Mouse (Mus musculus) fat pad, adult 2 months (tissue): Measurements from ENCODE around the gene En2.

Experiments
- DNase-seq: peaks from one replicate; pipeline ENCODE4 v3.0.0-alpha.2; 2011; ENCODE audit warnings: low read depth, low spot score; ENCODE audit errors: extremely low read depth

Gene En2

GRCm38 (mm10) chr5:28159072-28159458 is 6.4 kb upstream of the En2 start:
- no peak for DNase-seq

- no peak for DNase-seq
Observed at GRCm38 (mm10) chr5:28159891-28160470, 5.5 kb upstream of the En2 start.

- DNase-seq = no peak
Observed at GRCm38 (mm10) chr5:28161383-28161937, 4.0 kb upstream of the En2 start.

- no peak for DNase-seq
Observed at GRCm38 (mm10) chr5:28161938-28162402, 3.5 kb upstream of the En2 start.

GRCm38 (mm10) chr5:28163926-28164325 is 1.6 kb upstream of the En2 start:
- DNase-seq = no peak

GRCm38 (mm10) chr5:28166256-28167231 is 1.1 kb downstream of the En2 start:
- DNase-seq = no peak

GRCm38 (mm10) chr5:28167611-28168252 is 2.2 kb downstream of the En2 start:
- DNase-seq = no peak

- no peak for DNase-seq
Observed at GRCm38 (mm10) chr5:28168253-28169165, 3.0 kb downstream of the En2 start.

- DNase-seq = no peak
Observed at GRCm38 (mm10) chr5:28169166-28169801, 3.8 kb downstream of the En2 start.

GRCm38 (mm10) chr5:28170081-28170480 is 4.6 kb downstream of the En2 start:
- DNase-seq = no peak

- DNase-seq = no peak
Observed at GRCm38 (mm10) chr5:28170892-28171291, 5.4 kb downstream of the En2 start.

GRCm38 (mm10) chr5:28171667-28172066 is 6.2 kb downstream of the En2 start:
- DNase-seq = no peak

GRCm38 (mm10) chr5:28172261-28172920 is 6.9 kb downstream of the En2 start:
- no peak for DNase-seq

GRCm38 (mm10) chr5:28172921-28173670 is 7.6 kb downstream of the En2 start:
- no peak for DNase-seq

GRCm38 (mm10) chr5:28173674-28174073 is 8.2 kb downstream of the En2 start:
- DNase-seq = no peak

- DNase-seq = no peak
Observed at GRCm38 (mm10) chr5:28174086-28174485, 8.6 kb downstream of the En2 start.

- no peak for DNase-seq
Observed at GRCm38 (mm10) chr5:28174876-28175569, 9.5 kb downstream of the En2 start.

- DNase-seq = no peak
Observed at GRCm38 (mm10) chr5:28175570-28175919, 10.1 kb downstream of the En2 start.
